Mouse (Mus musculus) embryo, embryonic 11 days (tissue): ENCODE data around the gene Gan.
A peak's percentile ranks its signal among the peaks of the same experiment; 100 is the strongest.

Experiments used
- DNase-seq: peaks from one replicate; pipeline ENCODE4 v3.0.0-alpha.2; 2015

The Gan gene

GRCm38 (mm10) chr8:117256292-117256938 lies 98.5 kb downstream of the Gan start:
- peak; percentile 95 for DNase-seq

DNA sequence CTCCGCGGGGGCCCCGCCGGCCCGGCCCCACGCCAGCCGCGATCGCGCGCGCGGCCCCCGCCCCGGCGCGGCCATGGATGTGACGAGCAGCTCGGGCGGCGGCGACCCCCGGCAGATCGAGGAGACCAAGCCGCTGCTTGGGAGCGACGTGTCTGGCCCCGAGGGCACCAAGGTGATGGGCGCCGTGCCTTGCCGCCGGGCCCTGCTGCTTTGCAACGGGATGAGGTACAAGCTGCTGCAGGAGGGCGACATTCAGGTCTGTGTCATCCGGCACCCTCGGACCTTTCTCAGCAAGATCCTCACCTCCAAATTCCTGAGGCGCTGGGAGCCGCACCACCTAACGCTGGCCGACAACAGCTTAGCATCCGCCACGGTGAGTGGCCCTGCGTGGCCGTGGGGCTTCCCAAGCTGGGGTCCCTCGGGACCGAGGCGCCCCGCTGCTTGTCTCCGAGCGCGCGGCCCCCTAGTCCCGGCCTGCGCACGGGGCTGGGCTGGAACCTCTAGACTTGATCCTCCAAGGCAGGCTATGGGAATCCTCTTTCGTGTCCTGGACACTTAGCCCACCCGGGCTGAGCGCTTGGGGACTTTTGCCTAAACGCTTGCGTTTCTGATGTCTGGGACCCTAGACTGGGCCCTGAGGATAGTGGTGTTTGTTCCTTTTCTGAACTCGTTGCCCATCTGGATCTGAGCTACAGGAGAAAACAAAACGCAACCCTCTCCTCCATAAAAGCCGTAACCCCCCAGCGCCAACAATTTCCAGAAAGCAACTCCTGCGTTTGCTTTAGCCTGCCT lies 99.3 kb downstream of the Gan start, which contains the start of gene Cmip:
Cmip (plus strand) TSS at position 36 of the 792 bp plus-strand sequence.
- DNase-seq: peak; percentile 65

- peak; percentile 67 for DNase-seq
Measured at GRCm38 (mm10) chr8:117257821-117258575, 100.1 kb downstream of the Gan start.

DNA sequence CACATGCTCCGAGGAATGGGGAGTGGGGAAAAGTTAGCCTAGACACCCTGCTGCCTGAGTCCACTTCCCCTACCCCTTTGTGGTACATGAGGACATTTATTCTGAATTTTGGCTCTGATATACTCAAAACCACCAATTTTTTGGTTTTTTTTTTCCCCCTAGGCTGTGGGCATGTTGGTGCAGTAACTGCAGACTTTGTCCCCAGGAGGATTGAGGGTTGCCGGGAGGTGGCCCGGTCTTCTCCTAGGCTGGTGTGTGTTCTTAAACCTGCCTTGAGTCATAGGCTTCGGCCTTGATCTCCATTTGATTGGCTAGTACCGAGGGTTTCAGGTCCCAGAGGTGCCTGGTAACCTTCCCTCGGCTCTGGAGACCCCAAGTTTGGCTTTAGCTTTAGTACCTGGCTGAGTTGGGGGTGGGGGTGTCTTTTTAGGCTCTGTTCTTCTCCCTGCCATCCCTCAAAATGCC lies 100.7 kb downstream of the Gan start:
- no peak for DNase-seq

DNA sequence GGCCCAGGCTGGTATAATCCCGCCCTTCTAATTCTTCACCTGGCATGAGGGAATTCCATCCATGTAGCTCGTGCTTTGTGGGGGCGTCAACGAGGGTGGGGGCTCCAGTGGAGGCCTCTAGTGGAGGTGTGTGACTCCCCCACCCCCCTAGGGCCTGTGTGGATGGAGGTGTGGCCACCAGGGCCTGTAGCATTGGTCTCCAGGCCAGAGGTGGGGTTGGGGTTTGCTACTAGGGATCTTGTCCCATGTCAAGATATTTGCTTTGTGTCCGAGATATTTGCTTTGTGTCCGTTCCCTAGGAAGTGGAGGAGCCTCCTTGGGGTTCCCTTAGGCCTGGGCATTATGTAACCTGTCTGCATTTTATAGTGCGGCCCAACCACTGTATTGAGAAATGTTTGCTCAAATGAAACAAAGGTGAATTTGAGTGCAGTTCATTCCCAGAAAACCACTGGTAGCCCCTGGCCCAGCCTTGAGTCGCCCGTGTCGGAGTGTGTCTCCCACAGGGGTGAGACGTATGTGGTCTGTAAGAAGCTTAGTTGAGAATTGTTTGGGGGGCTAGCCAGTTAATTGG lies 101.6 kb downstream of the Gan start:
- no peak for DNase-seq

GRCm38 (mm10) chr8:117260234-117260929 lies 102.4 kb downstream of the Gan start:
- DNase-seq: no peak

GRCm38 (mm10) chr8:117260930-117261475 lies 103.1 kb downstream of the Gan start:
- DNase-seq: peak; percentile 50

DNA sequence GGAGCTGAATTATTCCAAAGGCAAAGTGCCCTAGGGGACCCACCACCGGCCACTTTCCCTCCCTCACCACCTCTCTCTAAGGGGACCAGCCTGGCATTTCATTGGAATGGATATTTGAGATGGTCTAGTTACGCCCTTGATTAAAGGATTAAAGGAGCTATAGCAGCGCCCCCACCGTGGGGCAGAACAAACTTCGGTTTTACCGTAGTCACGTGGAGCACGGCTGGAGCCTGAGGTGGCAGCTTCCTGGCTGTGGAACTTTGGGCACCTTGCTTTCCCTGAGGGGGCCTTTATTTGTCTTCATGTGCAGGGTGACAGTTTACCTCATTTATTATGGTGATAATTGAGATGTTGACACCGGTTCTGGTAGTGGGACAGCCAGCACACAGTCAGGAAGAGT lies 103.8 kb downstream of the Gan start:
- no peak for DNase-seq

- DNase-seq: no peak
Measured at GRCm38 (mm10) chr8:117262685-117263084, 104.8 kb downstream of the Gan start.

GRCm38 (mm10) chr8:117263442-117263841 lies 105.5 kb downstream of the Gan start:
- DNase-seq: no peak

- no peak for DNase-seq
Measured at GRCm38 (mm10) chr8:117265079-117265478, 107.1 kb downstream of the Gan start.
